Mouse (Mus musculus) skeletal muscle tissue, adult 2 months (tissue): ENCODE data around the gene Cep170b.

Experiments
- DNase-seq: peaks from one replicate; pipeline ENCODE4 v3.0.0-alpha.2; 2012; ENCODE audit warnings: low read depth, low spot score

The Cep170b gene

GRCm38 (mm10) chr12:112702374-112703320 is 17.6 kb upstream of the Cep170b start:
- no peak for DNase-seq

- DNase-seq: peak; percentile 77
Observed at GRCm38 (mm10) chr12:112706704-112707572, 13.3 kb upstream of the Cep170b start.

- no peak for DNase-seq
Observed at GRCm38 (mm10) chr12:112707573-112707869, 12.7 kb upstream of the Cep170b start.

- DNase-seq: no peak
Observed at GRCm38 (mm10) chr12:112713984-112714383, 6.3 kb upstream of the Cep170b start.

GRCm38 (mm10) chr12:112717140-112717539 is 3.1 kb upstream of the Cep170b start:
- no peak for DNase-seq

DNA sequence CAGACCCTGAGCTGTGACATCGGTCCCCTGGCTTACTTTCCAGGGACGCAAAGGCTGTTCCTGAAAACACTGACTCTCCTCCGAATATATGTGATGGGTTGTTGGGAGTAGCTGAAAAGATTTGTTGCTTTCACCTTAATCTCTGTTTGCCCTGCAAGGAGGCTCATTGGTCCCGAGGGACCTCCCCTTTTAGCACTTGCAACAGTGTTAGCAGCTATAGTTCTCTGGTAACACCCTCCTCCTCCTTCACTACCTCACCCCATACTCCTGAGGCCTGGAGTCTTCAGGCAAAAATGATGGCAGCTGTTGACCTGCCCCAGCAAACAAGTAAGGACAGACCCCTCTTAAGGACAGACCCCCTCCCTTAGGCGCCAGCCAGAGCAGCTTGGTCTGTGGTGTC is 1.3 kb upstream of the Cep170b start:
- DNase-seq: no peak

- no peak for DNase-seq
Observed at GRCm38 (mm10) chr12:112720890-112721423, 702 bp downstream of the Cep170b start.

DNA sequence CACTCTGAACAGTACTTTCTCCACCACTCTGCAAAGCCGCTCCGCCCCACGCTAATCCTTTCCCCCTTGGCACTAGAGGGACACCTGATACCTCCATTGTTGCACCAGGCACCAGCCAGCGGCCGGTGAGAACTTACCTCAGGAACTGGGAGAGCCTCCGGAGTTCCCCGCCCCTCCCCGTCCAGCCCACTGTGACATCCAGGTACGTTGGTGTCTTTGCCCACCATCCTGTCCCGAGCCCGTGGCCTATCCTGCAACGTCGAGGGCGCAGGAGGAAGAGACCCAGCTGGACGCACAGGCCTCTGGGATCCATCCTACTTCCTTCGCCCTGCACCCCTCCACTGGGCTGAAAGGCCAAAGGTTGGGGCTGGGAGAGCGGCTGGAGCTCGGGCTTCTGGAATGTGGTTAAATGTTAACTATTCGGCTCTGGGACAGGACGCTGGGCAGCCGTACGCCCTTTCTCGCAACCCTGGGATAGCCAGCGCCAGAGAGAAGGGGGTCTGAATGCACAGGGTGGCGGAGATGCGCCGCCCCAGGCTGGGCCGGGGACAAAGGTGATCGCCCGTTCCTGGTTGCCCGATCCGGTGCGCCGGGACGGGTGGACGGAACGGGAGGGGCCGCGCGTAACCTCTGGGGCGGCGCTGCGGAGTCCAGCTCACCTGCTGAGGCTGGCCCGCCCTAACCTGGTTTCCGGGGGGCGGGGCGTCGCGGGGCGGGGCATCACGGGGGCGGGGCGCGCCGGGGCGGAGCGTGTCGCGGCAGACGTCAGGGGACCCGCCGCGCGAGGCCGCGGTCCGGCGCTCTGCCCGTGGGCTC is 1.4 kb downstream of the Cep170b start:
- no peak for DNase-seq

DNA sequence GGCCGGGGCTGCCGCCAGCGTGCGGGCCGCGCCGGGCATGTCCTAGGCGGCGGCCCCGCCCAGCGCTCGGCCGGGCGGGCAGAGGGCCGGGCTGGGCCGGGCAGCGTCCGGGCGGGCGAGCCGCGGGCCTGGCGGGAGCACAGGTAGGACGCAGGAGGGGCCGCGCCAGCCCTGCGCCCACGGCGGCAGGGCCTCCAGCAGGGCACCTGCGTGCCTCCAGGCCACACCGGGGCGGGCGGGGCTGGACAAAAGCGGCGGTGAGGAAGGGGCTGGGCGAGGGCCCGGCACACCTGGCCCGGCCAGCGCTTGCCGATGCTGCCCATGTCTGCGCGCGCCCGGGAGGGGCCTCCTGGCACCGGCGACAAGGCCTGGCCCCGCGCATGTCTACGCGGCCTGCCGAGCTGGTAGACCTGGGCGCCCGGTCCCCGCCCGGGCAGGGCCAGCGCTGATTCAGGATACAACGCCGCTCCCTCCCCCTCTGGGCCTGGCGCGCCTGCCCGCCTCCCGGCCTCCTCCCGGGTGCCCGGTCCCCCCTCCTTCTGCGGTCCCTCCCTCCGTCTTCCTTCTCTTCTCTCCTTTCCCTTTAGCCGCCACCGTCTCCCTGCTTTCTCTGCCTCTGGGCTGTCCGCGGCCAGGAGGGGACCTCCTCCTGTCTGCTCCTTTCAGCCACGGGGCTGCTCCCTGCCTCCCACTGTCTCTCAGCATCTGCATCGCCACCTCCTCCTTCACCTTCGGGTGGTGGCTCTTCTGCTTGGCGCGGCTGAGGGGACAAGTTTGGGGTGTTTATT is 2.2 kb downstream of the Cep170b start:
- no peak for DNase-seq

DNA sequence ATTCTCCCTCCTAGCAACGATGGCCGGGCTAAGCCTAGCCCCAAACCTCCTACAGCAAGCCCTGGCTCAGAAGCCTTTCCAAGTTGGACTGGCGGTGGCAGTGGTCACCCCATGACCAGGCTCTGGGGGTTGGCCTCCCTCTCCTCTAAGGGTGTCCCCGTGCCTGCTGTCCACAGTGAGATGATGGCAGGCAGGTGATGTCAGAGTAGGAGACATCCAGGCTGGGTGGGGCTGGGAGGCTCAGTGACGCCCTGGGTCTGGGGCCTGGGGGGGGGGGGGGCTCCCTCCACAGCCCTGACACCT is 2.7 kb downstream of the Cep170b start:
- DNase-seq: no peak

GRCm38 (mm10) chr12:112723445-112723844 is 3.2 kb downstream of the Cep170b start:
- no peak for DNase-seq

DNA sequence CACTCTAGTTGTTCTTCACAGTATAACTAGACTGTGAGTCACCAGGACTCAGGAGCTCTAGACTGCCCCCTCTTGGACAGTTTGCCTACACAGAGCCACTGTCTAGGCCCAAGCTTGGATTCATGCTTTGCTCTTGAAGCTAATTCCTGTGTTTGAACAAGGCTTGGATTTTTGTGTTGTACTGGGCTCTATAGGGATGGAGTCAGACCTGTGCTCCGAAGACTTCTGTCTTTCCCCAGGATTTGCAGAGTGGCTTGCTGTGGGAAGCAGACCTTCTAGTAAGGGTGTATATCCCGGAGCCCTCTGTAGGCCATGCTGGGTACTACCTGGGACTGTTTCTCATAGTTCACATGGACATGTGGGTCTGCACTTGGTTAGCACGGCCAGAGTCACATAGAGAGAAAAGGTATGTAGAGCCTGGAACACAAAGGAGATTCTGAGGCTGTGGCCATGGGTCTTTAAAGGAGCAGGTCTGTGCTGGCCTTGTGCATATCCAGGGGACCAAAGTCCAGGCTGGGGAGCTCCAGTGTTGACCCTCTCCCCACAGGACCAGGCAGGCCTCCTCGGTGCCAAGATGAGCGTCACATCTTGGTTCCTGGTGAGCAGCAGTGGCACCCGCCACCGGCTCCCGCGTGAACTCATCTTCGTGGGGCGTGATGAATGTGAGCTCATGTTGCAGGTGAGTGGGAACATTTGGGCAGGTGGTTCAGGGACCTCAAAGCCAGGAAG is 4.0 kb downstream of the Cep170b start:
- DNase-seq: no peak

DNA sequence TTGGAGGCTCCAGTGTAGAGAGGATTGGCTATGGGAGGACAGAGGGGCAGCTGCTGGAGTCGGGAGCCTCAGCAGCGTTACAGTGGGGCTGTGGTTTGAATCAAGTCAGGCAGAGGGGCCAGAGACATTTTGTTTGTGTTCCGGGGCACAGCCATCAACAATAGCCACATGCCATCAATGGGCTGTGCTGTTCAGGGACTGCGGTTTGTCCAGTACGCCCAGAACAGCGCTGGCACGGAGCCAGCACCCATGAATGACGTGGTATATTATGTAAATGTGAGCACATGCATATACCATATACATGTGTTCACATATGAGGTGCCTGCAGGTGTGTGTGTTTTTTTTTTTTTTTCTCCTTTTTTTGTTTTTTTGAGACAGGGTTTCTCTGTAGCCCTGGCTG is 7.5 kb downstream of the Cep170b start:
- no peak for DNase-seq

- DNase-seq: no peak
Observed at GRCm38 (mm10) chr12:112730808-112731207, 10.6 kb downstream of the Cep170b start.

GRCm38 (mm10) chr12:112732591-112732990 is 12.3 kb downstream of the Cep170b start:
- no peak for DNase-seq

DNA sequence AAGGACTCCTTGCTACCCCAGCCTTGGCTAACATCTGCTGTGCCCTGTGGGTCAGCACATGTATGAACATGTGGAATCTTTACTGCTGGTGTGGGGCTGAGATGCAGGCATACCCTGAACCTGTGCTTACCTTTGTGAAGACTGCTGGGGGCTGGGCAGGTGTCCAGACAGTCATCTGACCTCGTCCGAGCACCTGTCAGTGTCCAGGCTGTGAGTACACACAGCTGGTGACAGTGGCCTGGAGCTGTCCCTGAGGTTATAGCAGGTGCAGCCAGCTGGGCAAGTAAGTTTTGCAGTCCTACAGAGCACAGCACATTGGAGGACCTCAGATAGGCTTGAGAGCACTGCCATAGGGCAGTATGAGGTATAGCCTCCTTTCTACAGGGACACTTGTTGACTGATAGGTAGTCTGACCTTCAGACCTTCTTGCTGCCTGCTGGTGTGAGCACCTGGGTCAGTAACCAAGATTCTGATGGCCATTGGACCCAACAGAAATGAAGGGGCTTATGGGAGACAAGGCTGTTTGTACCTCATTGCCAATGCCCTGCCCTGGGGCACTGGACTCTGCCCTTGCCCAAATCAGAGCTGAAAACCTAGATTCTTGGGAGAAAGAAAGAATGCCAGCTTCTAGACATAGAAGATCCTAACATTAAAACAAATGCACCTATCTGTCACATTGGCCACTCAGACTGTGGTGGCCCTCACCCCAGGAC is 14.0 kb downstream of the Cep170b start:
- no peak for DNase-seq

DNA sequence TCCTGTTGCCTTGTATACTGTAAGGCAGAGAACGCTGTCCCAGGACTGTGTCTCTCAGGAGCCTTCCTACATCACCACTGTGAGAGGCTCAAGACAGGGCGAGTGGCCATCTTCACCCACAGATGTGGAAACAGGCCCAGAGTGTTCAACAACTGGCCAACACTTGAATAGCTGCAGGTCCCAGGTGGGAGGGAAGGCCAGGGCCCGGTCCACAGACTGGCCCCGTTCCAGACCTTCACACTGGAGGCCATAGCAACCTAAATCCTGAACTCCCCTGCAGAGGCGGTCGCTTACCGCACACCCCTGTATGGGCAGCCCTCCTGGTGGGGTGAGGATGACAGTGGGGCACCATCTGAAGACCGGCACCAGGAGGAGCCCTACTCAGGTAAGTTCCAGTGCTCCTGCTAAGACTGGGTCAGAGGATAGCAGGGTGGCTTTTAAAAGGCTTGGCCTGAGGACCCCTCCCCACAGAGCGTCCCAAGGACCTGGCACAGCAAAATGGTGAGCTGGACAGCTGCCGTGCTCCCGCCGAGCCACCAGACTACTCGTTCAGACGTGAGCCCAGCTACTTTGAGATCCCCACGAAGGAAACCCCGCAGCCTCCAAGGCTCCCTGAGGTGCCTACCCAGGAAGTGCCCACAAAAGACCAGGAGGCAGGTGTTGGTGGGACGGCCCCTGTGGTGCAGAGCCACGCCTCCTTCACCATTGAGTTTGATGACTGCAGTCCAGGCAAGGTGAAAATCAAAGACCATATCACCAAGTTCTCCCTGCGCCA is 14.8 kb downstream of the Cep170b start:
- DNase-seq: no peak

DNA sequence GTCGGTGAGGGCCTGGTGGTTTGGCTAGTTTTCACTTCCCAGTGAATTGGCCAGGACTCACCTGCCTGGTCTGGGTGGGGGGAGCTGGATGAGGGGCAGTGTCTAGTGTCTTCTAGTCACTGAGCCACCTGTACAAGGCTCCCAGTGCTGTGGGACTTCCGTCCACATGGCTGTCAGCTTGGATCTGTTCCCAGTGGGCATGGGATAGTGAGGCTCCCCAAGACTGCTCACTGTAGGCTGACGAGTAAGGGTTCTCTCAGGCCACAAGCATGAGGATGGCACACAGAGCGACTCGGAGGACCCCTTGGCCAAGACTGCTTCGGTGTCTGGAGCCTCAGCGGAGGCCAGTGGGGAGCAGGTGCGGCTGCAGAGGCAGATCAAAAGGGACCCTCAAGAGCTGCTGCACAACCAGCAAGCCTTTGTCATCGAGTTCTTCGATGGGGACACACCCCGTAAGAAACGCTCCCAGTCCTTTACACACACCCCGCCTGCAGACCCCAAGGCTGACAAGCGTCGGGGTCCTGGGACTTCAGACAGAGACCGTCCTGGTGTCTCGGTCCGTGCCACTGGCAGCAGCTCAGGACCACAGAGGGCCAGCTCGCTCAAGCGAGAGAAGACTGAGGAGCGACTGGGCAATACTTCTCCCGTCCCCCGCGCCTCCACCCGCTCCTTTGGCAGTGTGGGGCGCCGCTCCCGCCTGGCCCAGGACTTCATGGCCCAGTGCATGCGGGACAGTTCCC is 15.8 kb downstream of the Cep170b start:
- no peak for DNase-seq
